Mouse (Mus musculus): ENCODE results near the gene Ebf1. TPM values are rescaled to one million over a fixed set of nuclear protein-coding genes. Genes with fewer than 3 reads are reported as not detected.

Ebf1 gene
- polyA plus RNA-seq, 1 experiment: 2.7 TPM

DNA sequence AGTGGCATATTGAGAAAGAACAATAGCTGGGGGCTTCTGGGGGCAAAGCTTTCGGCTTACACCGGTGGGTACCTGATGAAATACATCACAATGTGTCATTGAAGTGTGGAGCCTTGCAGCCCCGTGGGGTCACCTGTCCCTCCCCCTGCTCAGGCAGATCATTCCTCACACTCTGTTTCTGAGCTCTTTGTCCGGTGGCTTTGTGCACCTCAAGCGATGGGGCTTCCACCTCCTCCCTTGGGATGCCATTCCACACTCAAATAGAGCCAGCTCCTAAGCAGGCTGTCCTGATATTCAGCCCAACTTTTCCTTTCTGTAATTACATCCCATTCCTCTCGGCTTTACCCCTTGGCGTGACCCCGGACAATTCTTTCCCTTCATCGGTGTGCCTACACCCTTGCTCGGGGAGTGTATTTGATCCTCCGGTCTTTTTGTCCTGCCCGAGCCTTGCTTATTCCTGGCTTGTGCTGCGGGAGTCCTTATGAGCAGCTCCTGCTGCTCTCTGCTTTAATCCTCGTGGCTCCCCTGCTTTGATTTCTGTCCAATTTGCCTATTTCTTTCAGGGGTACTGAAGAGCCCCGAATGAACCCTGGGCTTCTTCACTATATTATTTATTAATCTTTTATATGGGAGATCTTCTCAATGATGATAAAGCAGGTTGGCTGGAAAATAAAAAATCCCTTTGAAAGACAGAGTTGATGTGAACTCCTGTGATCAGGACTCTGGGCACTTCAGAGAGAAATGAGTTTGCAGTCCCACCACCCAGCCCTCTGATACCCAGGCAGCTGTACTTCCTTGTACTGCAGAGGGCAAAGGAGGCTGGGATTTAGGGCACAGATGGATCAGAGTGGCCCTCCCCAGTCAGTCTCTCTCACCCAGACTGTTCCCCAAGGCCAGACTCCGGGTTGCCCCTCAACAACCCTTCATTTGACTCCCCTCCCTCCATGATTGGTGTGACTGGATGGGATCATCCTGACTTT, 160.5 kb downstream of the Ebf1 start:
- no peak overlapping the region for H3K4me2 ChIP-seq (ENCODE audit: low read depth)
- no peaks in the 10 kb centered on the region for H3K36me3 ChIP-seq (ENCODE audit: control insufficient read depth, insufficient read depth)
- TF ChIP-seq MAX (IDR thresholded peaks at IDR 0.05; ENCODE audit: low read depth) (no peak), TCF12 (IDR thresholded peaks at IDR 0.05; ENCODE audit: insufficient read depth, poor library complexity, severe bottlenecking) (no peak), MYOG (IDR thresholded peaks at IDR 0.05; ENCODE audit: control insufficient read depth in 1 of 3, insufficient read depth in 1 of 3, insufficient read length in 2 of 3, low read depth in 2 of 3) (no peak), SRF (IDR thresholded peaks at IDR 0.05; ENCODE audit: control insufficient read depth, insufficient read length, low read depth) (no peak), USF1 (IDR thresholded peaks at IDR 0.05; ENCODE audit: low read depth) (no peak), REST (IDR thresholded peaks at IDR 0.05; ENCODE audit: insufficient read depth, insufficient read length) (no peak)
- no peaks in the 10 kb centered on the region for H3K27me3 ChIP-seq (ENCODE audit: control insufficient read depth, insufficient read depth, insufficient read length)
- H3ac ChIP-seq (ENCODE audit: control insufficient read depth, insufficient read length): no peak overlapping the region
- H3K4me3 ChIP-seq: no peak overlapping the region
- H3K79me2 ChIP-seq (ENCODE audit: control insufficient read depth, insufficient read depth): no peaks in the 10 kb centered on the region

DNA sequence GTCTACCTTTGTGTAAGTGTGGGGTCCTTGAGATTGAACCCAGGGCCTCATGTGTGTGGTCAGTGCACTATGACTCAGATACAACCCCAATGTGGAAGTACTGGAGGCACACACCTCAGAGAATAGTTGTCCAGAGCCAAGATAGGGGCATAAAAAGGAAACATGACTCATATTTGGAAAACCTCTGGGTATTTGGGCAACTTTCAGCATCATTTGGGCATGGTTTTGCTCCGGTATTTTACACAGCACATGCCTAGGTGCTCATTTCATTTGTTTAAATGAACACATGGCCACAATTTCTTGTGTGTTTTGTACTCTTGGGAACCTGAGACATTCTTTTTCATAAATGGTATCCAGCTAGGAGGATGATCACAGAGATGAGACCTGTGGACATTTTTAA, 161.9 kb downstream of the Ebf1 start:
- no peak overlapping the region for H3ac ChIP-seq (ENCODE audit: control insufficient read depth, insufficient read length)
- no peaks in the 10 kb centered on the region for H3K27me3 ChIP-seq (ENCODE audit: control insufficient read depth, insufficient read depth, insufficient read length)
- TF ChIP-seq SRF (IDR thresholded peaks at IDR 0.05; ENCODE audit: control insufficient read depth, insufficient read length, low read depth) (no peak), TCF12 (IDR thresholded peaks at IDR 0.05; ENCODE audit: insufficient read depth, poor library complexity, severe bottlenecking) (no peak), USF1 (IDR thresholded peaks at IDR 0.05; ENCODE audit: low read depth) (no peak), CEBPB (IDR thresholded peaks at IDR 0.05; ENCODE audit: insufficient read depth, poor library complexity, severe bottlenecking) (no peak), MAX (IDR thresholded peaks at IDR 0.05; ENCODE audit: low read depth) (no peak), MYOG (IDR thresholded peaks at IDR 0.05; ENCODE audit: control insufficient read depth in 1 of 3, insufficient read depth in 1 of 3, insufficient read length in 2 of 3, low read depth in 2 of 3) (no peak)
- no peaks in the 10 kb centered on the region for H3K36me3 ChIP-seq (ENCODE audit: control insufficient read depth, insufficient read depth)
- no peak overlapping the region for H3K4me3 ChIP-seq
- H3K4me2 ChIP-seq (ENCODE audit: low read depth): no peak overlapping the region
- no peaks in the 10 kb centered on the region for H3K79me2 ChIP-seq (ENCODE audit: control insufficient read depth, insufficient read depth)

DNA sequence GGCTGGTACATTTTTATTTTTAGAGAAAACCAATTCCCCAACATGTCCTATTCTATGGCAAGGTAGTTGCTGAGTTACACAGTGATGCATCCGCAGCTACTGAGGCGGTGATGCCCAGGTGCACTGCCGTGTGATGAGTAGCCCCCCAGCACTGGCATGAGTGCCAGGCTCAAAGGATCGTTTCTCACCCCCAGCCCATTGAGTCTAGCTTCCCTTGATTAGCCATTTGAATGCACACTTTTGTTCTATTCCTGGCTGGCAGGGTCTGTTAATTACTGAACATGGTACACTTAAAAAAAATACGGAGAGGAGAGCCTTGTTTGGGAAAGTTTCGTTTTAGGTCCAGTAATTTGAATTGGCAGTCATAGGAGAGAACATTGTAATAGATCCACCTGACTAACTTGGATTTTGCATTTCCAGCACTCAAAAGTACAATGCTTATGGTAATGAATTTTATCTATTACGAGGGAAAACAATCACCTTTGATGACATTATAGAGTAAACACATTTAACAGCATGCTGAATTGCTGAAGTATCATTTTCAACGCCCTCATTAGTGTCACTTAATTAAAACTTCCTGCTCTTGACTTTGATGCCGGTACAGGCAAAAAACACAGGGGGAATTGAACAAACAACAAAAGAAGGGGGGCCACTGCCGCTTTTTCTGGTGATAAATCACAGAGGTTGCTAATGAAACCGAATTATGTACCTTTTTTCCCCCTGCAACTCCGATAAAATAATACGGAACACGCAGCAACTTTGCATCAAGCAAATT, 167.3 kb downstream of the Ebf1 start:
- Histone ChIP-seq H3K27me3 (ENCODE audit: control insufficient read depth, insufficient read depth, insufficient read length) (no peaks in the 10 kb centered on the region), H3K4me3 (no peak overlapping the region), H3K4me2 (ENCODE audit: low read depth) (no peak overlapping the region), H3ac (ENCODE audit: control insufficient read depth, insufficient read length) (no peak overlapping the region), H3K36me3 (ENCODE audit: control insufficient read depth, insufficient read depth) (no peaks in the 10 kb centered on the region), H3K79me2 (ENCODE audit: control insufficient read depth, insufficient read depth) (no peaks in the 10 kb centered on the region)
- TF ChIP-seq MYOD1 (IDR thresholded peaks at IDR 0.05; ENCODE audit: control insufficient read depth in 1 of 3, insufficient read length in 2 of 3, low read depth in 2 of 3): no peak

DNA sequence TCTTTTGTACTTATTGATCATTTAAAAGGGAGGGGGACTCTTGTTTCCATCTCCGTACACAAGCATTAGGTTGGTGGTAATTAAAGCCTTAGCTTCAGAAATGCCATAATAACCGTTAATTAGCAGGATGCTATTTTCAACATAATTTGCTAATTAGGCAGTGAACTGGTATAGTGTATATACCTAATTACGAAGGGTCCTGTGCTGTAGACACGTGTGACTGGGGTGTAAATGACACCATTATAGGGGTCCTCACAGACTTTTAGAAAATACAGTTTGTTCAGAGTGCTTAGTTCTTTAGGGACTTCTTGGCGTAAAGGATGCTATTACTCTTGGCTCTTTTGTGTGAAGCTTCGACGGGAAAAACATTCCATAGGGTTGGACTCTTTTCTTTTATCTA, 167.9 kb downstream of the Ebf1 start:
- no peaks in the 10 kb centered on the region for H3K36me3 ChIP-seq (ENCODE audit: control insufficient read depth, insufficient read depth)
- no peak overlapping the region for H3ac ChIP-seq (ENCODE audit: control insufficient read depth, insufficient read length)
- no peaks in the 10 kb centered on the region for H3K79me2 ChIP-seq (ENCODE audit: control insufficient read depth, insufficient read depth)
- no peak overlapping the region for H3K4me2 ChIP-seq (ENCODE audit: low read depth)
- H3K27me3 ChIP-seq (ENCODE audit: control insufficient read depth, insufficient read depth, insufficient read length): no peaks in the 10 kb centered on the region
- H3K4me3 ChIP-seq: no peak overlapping the region
- TF ChIP-seq POLR2A (IDR thresholded peaks at IDR 0.05; ENCODE audit: insufficient read length, low read depth) (no peak), CEBPB (IDR thresholded peaks at IDR 0.05; ENCODE audit: insufficient read depth, poor library complexity, severe bottlenecking) (no peak), TCF3 (IDR thresholded peaks at IDR 0.05; ENCODE audit: insufficient read length, low read depth) (no peak), MAX (IDR thresholded peaks at IDR 0.05; ENCODE audit: low read depth) (no peak)

DNA sequence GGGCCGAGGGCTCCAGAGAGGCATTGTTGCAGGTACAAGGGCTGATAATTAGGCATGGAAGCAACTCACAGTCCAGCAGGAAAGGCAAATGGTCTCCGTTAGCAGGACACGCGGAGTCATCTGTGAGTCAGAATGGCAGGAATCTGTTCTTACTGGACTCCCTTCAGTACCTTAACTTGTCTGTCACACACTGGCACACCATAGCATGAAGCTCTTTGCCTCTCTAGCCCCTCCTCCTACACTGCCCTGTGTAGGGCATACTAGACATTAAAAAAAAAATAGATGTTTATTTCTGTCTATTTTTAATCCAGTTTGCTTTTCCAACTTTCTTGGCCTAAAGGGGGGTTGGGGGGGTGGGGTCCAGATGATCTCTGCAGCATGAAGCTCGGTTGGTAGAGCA, 168.4 kb downstream of the Ebf1 start:
- Histone ChIP-seq H3K27me3 (ENCODE audit: control insufficient read depth, insufficient read depth, insufficient read length) (no peaks in the 10 kb centered on the region), H3K36me3 (ENCODE audit: control insufficient read depth, insufficient read depth) (no peaks in the 10 kb centered on the region), H3K4me2 (ENCODE audit: low read depth) (no peak overlapping the region), H3K79me2 (ENCODE audit: control insufficient read depth, insufficient read depth) (no peaks in the 10 kb centered on the region), H3ac (ENCODE audit: control insufficient read depth, insufficient read length) (no peak overlapping the region), H3K4me3 (no peak overlapping the region)
- TF ChIP-seq CEBPB (IDR thresholded peaks at IDR 0.05; ENCODE audit: insufficient read depth, poor library complexity, severe bottlenecking) (no peak), POLR2AphosphoS2 (IDR thresholded peaks at IDR 0.05; ENCODE audit: insufficient read length, low read depth) (no peak), SRF (IDR thresholded peaks at IDR 0.05; ENCODE audit: control insufficient read depth, insufficient read length, low read depth) (no peak), MYOG (IDR thresholded peaks at IDR 0.05; ENCODE audit: control insufficient read depth in 1 of 3, insufficient read depth in 1 of 3, insufficient read length in 2 of 3, low read depth in 2 of 3) (no peak), POLR2A (IDR thresholded peaks at IDR 0.05; ENCODE audit: insufficient read length, low read depth) (no peak), TCF3 (IDR thresholded peaks at IDR 0.05; ENCODE audit: insufficient read length, low read depth) (no peak), E2F4 (IDR thresholded peaks at IDR 0.05; ENCODE audit: insufficient read depth) (no peak), REST (IDR thresholded peaks at IDR 0.05; ENCODE audit: insufficient read depth, insufficient read length) (no peak), MYOD1 (IDR thresholded peaks at IDR 0.05; ENCODE audit: control insufficient read depth in 1 of 3, insufficient read length in 2 of 3, low read depth in 2 of 3) (no peak), MAX (IDR thresholded peaks at IDR 0.05; ENCODE audit: low read depth) (no peak), TCF12 (IDR thresholded peaks at IDR 0.05; ENCODE audit: insufficient read depth, poor library complexity, severe bottlenecking) (no peak)

Data from myocyte (in vitro differentiated cells).